Mouse (Mus musculus) hindbrain, embryonic 15.5 days (tissue): Measurements from ENCODE around the gene Ntm. TPM values are rescaled to one million over a fixed set of nuclear protein-coding genes. Genes with fewer than 3 reads are reported as not detected.

ENCODE experiments used
- ATAC-seq: fragments of 200-750 bp; cut with Nextera tagmentation; 2 replicates; pipeline ENCODE4 v1.8.0; 2017; ENCODE audit warnings: low read depth, moderate number of reproducible peaks, moderate TSS enrichment; ENCODE audit not compliant: low FRiP score
- H3K27ac ChIP-seq: fragments of 300-500 bp; sonication (generic); replicated peaks from 2 replicates; pipeline ENCODE4 v1.5.1; 2015; ENCODE audit warnings: mild to moderate bottlenecking, inconsistent platforms
- H3K27me3 ChIP-seq: fragments of 300-500 bp; sonication (generic); 2 replicates; pipeline ENCODE4 v1.6.1; 2015; ENCODE audit warnings: control low read depth, inconsistent platforms
- H3K36me3 ChIP-seq: fragments of 300-500 bp; sonication (generic); 2 replicates; pipeline ENCODE4 v1.6.1; 2015; ENCODE audit warnings: control low read depth, inconsistent platforms
- H3K4me1 ChIP-seq: fragments of 300-500 bp; sonication (generic); replicated peaks from 2 replicates; pipeline ENCODE4 v1.6.1; 2015; ENCODE audit warnings: control low read depth, inconsistent platforms
- H3K4me2 ChIP-seq: fragments of 300-500 bp; sonication (generic); 2 replicates; pipeline ENCODE4 v1.6.1; 2015; ENCODE audit warnings: moderate library complexity, mild to moderate bottlenecking, inconsistent platforms
- H3K4me3 ChIP-seq: fragments of 300-500 bp; sonication (generic); 2 replicates; pipeline ENCODE4 v1.5.1; 2015; ENCODE audit warnings: mild to moderate bottlenecking, inconsistent platforms
- H3K9ac ChIP-seq: fragments of 300-500 bp; sonication (generic); 2 replicates; pipeline ENCODE4 v1.6.1; 2015; ENCODE audit warnings: inconsistent platforms
- H3K9me3 ChIP-seq: fragments of 300-500 bp; sonication (generic); 2 replicates; pipeline ENCODE4 v1.6.1; 2016; ENCODE audit warnings: control low read depth, inconsistent platforms
- WGBS: fragments of 180-500 bp; shearing (Covaris S2); methylation state at CpG from one replicate; pipeline ENCODE4 v1.1.7; 2015; 5-methylcytosine and 5-hydroxymethylcytosine counted together
- polyA plus RNA-seq: library from polyadenylated mRNA; unstranded; fragments of >200 nt; fragmentation: Nextera tagmentation; extraction: Ambion mirVana; gene quantifications from 2 replicates; pipeline ENCODE4 v1.2.1, GENCODE M21; 2015

The Ntm gene
- polyA plus RNA-seq, 1 experiment from 2014 or later: 250 TPM

DNA sequence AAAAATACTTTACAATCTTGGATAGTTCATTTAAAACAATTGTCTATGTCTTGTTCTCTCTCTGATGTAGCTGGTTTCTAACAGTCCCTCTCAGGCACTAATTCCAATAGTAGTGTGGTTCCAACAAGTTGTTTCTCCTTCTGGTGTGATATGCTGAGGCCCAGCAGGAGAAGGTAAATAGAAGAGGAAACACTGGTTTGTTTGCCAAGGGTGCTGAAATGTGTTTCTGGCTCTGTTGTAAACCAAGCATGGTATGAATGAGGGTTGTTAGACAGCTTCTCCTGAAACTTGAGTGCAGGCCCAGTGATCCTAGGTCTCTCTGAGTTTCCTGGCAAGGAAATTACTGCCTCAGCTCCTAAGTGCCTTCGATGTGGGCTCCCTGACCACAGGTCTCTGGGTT lies 985.7 kb downstream of the Ntm start:
- Histone ChIP-seq H3K36me3 (no peaks in the 10 kb centered on the region), H3K9me3 (no peaks in the 10 kb centered on the region), H3K9ac (no peak overlapping the region), H3K27ac (no peak overlapping the region), H3K4me1 (no peaks in the 10 kb centered on the region), H3K27me3 (no peaks in the 10 kb centered on the region), H3K4me2 (no peak overlapping the region), H3K4me3 (no peak overlapping the region)
- ATAC-seq: no peak
- WGBS: 90% methylated on average over 1 of the region's 1 CpGs

DNA sequence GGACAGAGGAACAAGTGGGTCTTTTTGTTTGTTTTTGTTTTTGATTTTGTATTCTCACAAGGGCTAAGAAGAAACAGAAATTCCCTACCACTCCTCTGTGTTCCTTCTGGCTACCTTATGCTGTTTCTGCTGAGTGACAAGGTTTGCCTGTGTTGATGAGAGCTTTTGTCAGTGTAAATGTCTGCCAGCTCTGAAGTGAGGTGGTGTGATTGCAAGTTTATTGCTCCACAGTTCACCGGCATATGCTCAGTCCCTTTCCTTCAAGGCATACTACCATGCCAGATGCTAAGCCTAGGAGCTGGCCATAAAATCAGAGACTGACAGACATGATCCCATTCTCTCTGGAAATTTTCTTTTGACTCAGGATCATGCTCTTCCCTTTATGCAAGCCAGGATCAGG lies 993.5 kb downstream of the Ntm start:
- ATAC-seq: no peak
- H3K9ac ChIP-seq: no peak overlapping the region
- H3K4me3 ChIP-seq: no peak overlapping the region
- no peaks in the 10 kb centered on the region for H3K36me3 ChIP-seq
- H3K27me3 ChIP-seq: no peaks in the 10 kb centered on the region
- no peak overlapping the region for H3K27ac ChIP-seq
- 78% methylated on average over 1 of the region's 1 CpGs for WGBS
- H3K4me1 ChIP-seq: no peaks in the 10 kb centered on the region
- no peaks in the 10 kb centered on the region for H3K9me3 ChIP-seq
- H3K4me2 ChIP-seq: no peak overlapping the region
